Mouse (Mus musculus) fibroblast of lung, adult 2 months (primary cell): Measurements from ENCODE around the gene Ckap5.
"Not testable (repeated sequence)": the region's sequence is repeated elsewhere in the genome, so short reads cannot be mapped to it uniquely, and the experiment has no call there.

Experiments
- DNase-seq: peaks from one replicate; pipeline ENCODE4 v3.0.0-alpha.2; 2011; ENCODE audit warnings: low read depth

Gene Ckap5

GRCm38 (mm10) chr2:91526294-91527146 is at the start of gene Ckap5:
Gene Ckap5, plus strand, starts transcription at chr2:91526762.
- DNase-seq, result peak; percentile 83

DNA sequence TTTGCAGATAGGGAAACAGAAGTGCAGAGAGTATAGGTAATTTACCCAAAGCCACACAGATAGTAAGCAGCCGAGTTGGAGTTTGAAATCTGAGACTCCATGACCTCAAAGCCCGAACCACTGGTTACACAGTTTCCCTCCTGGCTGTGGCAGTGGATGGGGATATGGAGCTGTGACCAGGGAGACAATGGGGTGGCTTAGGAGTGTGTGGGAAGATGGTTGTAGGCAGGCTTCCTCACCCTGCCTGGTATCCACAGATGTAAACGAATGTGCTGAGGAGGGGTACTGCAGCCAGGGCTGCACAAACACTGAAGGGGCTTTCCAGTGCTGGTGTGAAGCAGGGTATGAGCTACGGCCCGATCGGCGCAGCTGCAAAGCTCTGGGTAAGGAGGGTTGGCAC is 49.7 kb upstream of the Ckap5 start:
- DNase-seq, result no peak

DNA sequence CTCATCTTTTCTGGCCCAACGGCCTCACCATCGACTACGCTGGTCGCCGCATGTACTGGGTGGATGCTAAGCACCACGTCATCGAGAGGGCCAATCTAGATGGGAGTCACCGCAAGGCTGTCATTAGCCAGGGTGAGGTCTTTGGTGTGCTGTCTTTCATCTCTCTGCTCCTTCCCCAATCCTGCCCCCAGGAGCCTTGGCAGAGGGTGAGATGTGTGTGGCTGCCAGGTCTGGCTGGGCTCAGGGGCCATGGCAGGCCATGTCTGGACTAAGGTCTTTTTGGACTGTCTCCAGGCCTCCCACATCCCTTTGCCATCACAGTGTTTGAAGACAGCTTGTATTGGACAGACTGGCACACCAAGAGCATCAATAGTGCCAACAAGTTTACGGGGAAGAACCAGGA is 46.2 kb upstream of the Ckap5 start:
- DNase-seq, result no peak

DNA sequence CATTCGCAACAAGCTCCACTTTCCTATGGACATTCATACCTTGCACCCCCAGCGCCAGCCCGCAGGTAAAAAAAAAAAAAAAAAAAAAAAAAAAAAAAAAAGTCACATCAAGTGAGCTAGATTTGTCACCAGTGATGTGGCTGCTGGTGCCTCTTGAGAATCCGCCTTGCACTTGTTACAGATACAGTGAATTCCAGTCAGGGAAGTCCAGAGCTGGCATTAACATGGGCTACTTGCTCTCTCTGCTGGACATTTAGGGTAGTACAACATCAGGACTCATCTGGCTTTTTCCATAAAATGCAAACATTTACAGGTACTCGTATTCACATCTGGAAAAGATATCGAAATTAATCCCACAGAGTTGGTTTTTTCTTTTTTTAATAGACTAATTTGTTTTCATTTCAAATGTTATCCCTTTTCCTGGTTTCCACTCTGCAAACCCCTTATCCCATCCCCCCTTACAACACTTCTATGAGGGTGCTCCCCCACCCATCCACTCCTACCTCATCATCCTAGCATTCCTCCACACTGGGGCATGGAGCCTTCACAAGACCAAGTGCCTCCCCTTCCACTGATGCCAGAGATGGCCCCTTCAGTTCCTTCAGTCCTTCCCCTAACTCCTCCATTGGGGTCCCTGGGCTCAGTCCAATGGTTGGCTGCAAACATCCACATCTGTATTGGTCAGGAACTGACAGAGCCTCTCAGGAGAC is 45.6 kb upstream of the Ckap5 start:
- peak; percentile 53 for DNase-seq

DNA sequence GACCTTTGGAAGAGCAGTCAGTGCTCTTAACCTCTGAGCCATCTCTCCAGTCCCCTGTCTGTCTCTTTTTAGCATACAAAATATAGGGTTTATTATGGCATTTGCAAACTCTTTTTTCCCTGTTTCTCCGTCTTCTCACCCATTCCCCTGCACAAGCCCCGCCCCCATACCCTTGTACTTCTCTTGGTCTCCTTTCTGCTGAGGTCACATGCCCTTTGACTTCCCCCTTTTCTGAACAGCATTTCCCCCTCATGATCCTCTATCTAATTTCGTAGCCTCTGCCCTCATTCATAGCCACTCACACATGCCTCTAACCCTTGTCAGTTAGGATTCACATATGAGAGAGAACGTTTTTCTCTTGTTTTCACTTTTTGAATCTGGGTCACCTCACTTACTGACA is 41.9 kb upstream of the Ckap5 start:
- DNase-seq, result no peak

DNA sequence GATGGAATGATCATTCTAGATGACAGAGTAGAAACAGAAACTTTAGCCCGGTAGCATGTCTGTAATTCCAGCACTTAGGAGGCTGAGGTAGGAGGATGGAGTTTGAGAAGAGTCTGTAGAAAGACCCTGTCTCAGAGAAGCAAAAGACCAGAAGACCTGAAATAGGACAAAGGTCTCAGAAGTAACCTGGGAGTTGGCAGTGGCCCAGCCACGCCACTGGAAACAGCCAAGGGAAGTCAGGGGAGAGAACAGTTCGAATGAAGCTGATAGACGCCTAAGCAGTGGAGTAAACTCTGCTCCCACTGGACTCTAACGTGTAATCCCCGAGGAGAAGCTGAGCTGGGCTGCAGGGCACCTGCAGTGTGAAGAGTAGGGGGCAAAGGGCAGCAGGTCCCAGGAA is 41.3 kb upstream of the Ckap5 start:
- DNase-seq, result no peak

- not testable (repeated sequence) for DNase-seq
Observed at GRCm38 (mm10) chr2:91487295-91487694, 39.3 kb upstream of the Ckap5 start.

DNA sequence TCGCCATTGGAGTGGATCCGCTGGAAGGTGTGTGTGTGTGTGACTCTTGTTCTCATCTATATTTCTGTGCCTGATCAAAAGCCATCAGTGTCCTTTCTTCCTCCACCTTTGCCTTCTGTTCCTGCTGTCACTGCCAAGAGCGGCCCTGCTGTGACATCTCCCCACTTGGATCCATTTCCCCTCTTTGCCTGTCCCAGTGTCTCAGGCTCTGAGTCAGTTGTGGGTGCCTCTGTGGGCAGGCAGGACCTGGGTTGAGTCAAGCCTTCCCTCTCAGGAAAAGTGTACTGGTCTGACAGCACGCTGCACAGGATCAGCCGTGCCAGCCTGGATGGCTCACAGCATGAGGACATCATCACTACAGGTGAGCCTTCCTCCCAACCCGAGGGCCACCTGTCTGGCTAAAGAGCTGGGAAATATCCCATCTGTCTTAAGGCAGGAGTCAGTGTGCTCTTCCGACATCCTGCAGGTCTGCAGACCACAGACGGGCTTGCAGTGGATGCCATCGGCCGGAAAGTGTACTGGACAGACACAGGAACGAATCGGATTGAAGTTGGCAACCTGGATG is 34.4 kb upstream of the Ckap5 start:
- DNase-seq, result no peak

GRCm38 (mm10) chr2:91493981-91494380 is 32.6 kb upstream of the Ckap5 start:
- no peak for DNase-seq

DNA sequence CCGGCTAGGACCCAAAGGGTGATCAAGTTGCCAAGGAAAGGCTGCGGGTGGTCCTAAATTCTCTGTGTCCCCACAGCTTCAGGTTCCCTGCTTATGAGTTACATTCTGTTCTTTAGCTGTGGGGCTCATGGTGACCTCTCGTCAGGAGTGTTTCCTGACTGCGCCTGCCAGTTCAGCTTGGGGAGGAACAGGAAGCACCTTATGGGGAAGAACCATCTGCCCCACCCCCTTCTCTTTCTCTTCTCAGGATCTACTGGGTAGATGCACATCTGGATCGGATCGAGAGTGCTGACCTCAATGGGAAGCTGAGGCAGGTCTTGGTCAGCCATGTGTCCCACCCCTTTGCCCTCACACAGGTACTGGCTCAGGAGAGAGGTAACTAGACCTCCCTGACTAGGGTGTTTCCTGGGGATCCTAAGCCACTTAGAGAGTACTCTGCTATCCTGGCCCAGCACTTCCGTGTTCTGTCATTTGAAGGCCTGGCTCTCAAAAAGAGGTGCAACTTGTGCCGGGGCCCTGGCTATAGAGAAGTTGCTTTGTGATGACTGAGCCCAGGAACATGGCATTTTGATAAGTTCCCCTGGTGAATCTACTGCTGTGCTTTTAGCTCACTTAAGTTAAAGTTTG is 28.4 kb upstream of the Ckap5 start:
- no peak for DNase-seq

DNA sequence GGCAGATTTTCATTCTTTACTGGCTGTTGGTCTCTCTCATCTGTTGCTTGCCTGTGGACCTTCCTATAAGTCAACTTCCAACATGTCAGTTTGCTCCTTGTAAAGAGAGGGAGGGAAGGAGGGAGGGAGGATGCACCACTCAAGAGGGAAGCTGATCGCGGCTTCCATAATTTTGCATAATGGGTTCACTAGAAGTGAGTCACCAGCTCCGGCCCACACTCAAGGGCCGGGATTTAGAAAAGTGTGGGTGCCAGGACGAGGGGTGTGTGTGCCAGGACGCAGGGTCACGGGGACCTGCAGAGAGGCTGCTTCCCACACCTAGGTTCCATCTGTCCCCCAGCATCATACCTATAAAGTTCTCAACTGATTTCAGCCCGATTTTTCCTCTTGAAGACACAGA is 18.5 kb upstream of the Ckap5 start:
- no peak for DNase-seq

DNA sequence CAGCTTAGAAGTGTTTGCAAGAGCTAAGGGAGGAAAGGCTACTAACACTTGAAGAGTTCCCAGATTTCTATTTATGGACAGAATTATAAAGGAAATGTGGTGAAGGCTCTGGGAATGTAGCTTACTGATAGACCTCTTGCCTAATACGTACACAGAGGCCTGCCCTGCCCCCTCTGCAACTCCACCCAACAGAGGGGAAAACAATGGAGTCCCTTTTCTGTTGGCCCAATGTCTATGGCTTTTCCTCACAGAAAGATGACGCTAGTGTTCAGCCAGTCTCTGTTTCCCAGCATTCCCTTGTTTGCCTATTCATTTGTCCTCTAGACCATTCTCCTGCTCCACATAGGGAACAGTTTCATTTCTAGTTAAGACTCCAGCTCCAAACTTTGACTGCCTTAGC is 9.4 kb upstream of the Ckap5 start:
- peak; percentile 49 for DNase-seq

GRCm38 (mm10) chr2:91527147-91527486 is 555 bp downstream of the Ckap5 start:
- no peak for DNase-seq

DNA sequence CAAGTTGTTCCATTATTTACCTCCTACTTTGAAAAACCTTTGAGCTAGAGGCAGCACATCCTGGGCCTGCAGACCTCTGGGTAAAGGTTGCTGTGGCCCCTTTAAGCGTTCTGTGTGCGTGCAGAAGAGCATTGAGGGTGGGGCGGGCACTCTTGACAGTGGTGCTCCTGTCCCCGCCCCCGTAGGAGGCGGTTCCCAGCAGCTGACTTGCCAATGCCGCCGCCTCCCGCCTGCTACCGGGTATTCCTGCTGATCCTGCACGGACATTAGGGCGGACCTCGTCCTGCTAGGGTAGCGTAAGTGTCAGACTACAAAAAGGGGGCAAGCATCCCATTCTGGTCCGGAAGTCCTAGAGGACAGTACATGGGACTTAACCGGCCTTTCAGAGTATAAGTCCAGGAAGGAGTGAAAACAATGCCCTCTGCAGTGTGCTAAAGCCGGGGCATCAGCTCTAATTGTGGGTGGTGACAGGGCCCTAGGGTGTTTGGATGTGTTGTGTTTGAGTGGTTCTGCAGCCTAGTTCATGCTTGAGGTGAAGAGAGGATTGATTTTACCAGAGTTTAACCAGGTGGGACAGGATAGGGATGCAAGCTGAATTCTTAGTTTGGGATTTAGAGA is 11.1 kb downstream of the Ckap5 start:
- DNase-seq, result peak; percentile 58

DNA sequence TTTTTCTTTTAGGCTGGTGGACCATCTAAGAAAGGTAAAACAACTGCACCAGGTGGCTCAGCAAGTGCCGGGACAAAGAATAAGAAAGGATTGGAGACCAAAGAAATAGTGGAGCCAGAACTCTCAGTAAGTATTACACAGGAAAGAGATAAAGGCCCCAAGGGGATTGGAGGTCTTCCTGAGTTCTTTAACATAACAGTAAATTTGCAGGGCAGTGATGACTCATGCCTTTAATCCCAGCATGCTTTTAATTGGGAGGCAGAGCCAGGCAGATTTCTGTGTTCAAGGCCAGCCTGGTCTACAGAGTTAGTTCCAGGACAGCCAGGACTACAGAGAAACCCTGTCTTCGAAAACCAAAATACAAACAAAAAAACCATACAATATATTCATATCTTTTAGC is 41.6 kb downstream of the Ckap5 start:
- DNase-seq, result no peak

DNA sequence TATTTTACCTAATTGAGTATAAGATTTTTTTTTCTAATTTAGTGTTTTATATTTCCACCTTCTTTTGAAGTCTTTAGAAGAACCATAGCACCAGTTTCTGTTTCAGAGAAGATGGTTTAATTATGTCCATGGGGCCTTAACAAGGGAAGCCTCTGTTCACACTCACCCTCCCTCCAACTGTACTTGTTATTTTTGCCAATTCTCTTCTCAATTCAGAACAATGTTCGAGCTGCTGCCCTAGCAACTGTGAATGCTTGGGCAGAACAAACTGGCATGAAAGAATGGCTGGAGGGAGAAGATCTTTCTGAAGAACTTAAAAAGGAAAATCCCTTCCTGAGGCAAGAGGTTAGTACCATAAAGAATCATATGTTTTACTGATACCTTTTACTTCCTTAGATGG is 54.3 kb downstream of the Ckap5 start:
- no peak for DNase-seq

DNA sequence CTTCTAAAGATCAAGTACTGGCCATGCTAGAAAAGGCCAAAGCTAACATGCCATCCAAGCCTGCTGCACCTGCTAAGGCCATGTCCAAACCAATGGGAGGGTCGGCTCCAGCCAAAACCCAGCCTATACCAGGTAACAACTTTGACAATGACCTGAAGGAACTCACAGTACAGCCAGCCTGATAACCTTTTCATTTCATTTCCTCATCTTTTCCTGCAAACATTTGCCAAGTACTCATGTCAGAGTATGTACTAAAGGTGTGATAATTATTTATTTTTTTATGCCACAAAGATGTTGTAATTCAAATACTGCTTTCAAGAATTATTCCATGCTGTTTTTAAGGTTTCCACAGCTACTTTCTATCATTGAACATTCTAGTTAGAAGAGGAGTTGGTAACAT is 59.7 kb downstream of the Ckap5 start:
- DNase-seq, result no peak

DNA sequence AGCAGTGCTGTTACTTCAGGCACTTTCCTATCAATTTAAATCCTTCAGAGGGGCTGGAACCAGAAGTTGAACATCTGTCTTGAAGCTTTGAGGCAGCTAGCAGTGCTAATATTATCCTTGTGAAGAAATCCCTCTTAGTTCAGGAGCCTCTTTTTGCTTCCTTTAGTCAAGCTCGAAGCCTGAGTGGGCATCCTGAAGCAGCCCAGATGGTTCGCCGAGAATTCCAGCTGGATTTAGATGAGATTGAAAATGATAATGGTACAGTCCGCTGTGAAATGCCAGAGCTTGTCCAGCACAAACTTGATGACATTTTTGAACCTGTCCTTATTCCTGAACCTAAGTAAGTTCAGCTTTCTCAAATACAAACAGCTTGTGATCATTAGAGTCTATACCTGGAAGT is 73.9 kb downstream of the Ckap5 start:
- no peak for DNase-seq

DNA sequence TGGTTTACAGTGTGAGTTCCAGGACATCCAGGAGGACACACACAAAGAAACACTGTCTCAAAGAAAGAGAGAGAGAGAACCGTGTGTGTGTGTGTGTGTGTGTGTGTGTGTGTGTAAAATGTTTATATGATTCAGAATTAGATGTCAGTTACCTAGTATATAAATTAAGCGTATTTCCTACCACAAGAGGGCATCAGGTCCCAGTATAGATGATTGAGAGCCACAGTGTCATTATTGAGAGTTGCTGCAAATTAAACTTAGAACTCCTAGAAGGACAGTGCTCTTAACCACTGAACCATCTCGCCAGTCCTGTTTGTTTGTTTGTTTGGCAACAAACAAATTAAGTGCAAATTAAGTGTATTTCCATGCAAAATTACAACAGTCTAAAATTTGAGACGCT is 75.8 kb downstream of the Ckap5 start:
- DNase-seq, result no peak

DNA sequence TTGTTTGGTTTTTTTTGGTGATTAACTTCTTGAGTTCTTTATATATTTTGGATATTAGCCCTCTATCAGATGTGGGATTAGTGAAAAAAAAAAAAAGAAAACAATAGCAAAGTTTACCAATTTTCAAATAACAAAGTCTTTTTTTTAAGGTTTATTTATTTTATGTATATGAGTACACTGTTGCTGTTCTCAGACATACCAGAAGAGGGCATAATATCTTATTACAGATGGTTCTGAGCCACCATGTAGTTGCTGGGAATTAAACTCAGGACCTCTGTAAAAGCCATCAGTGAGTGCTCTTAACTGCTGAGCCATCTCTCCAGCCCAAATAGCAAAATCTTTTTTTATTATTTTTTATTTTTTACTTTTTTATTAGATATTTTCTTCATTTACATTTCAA is 82.8 kb downstream of the Ckap5 start:
- DNase-seq, result not testable (repeated sequence)

- DNase-seq, result no peak
Observed at GRCm38 (mm10) chr2:91622356-91622755, 95.8 kb downstream of the Ckap5 start.

GRCm38 (mm10) chr2:91623366-91623765 is 96.8 kb downstream of the Ckap5 start:
- not testable (repeated sequence) for DNase-seq
